Mouse (Mus musculus): ENCODE measurements at regions not wholly inside any gene's neighbourhood (a gene's known extent, or its start where the extent isn't known, plus 50 kb on each side); places are given as distances from the start of the nearest gene placed in this dataset.

- no peak for TF ChIP-seq POLR2A (IDR thresholded peaks at IDR 0.05; ENCODE audit: insufficient read length, low read depth)
- TF ChIP-seq CEBPB (IDR thresholded peaks at IDR 0.05; ENCODE audit: insufficient read depth, poor library complexity, severe bottlenecking) = no peak
- TF ChIP-seq MYOG (IDR thresholded peaks at IDR 0.05; ENCODE audit: control insufficient read depth in 1 of 3, insufficient read depth in 1 of 3, insufficient read length in 2 of 3, low read depth in 2 of 3) = no peak
- TF ChIP-seq E2F4 (IDR thresholded peaks at IDR 0.05; ENCODE audit: insufficient read depth) = no peak
- TF ChIP-seq MYOD1 (IDR thresholded peaks at IDR 0.05; ENCODE audit: control insufficient read depth in 1 of 3, insufficient read length in 2 of 3, low read depth in 2 of 3) = no peak
- no peak for TF ChIP-seq MAX (IDR thresholded peaks at IDR 0.05; ENCODE audit: low read depth)
Observed at GRCm38 (mm10) chr14:86233305-86233704, 907.7 kb downstream of the Diaph3 start.

Measured in myocyte (in vitro differentiated cells).